Mouse (Mus musculus): Measurements from ENCODE around the gene Mrvi1.

The Mrvi1 gene

DNA sequence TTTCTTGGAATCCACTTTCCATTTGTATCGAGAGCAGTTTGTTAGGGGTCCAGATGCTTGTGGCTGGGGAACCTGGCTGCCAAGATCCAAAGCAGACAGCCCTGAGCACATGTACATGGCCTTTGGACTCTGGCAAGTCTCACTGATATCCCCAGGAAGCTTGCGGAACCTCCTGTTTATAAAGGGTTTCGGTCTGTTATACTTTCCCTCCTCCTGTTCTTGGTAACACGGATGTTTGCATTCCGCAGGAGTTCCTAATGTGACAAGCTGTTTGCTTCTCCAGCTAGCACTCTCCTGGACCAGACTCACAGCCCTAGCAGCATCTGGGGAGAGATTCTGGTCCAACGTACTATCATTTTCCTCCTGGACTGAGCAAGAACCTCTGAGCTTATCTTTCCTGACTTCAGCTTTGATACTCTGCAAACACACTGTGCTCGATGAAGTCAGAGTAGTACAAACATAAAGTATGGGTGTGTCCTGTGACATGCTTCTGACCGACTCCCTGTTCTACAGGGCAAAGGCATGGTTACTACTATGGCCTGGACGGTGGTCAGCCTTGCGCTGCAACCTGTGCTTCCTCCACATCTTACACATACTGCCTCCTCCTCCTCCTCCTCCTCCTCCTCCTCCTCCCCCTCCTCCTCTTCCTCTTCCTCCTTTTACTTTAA, 88.2 kb downstream of the Mrvi1 start:
- in situ Hi-C loops (cut with MboI, MseI): no loop called here

DNA sequence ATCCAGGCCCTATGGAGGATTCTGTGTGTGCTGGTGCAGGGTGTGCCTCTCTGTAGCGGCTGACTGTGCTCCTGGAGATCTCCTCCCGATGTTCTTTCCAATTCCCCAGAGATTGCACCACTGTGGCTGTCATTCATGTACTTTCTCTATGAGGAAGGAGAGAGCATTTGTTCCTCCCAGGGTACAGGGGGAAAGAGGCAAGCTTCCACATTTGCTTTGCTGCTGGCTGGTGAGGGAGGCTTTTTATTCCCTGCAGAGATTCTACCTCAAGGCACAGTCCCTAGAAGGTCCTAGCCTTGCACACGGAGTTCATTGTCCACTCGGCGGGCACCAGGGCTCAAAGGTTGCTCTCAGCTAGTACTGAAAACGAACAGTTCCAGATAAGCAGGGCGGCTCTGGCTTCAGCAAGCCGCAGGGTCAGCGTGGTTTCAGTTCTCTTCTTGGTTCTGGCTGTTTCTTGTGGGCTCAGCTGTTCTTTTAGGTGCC, 90.7 kb downstream of the Mrvi1 start:
- in situ Hi-C loops (cut with MboI, MseI): no loop called here

DNA sequence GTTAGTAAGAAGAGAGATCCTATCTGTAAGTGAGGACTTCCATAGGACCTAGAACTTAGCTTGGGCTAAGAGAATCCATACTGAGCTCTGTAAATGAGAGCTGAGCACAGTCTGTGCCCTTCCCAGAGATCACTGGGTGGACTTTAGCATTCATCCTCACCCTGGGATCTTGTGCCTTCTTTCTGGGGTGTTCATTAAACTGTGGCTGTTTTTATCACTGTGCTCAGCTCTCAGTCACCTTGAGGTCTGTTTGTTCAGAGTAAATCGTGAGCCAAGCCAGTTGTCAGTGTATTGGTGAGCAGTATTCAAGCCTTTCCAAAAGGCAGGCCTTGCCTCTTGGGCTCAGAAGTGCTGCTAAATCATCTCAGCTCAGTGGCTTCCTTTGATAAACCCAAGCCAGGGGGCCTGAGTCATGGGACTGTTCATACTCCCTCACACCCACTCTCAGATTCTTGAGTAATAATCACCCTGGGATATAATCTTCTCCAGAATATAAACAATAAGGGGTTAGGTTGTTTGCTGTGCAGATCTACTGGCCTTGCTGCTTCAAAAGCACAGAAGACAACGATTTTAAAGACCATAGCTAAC, 100.4 kb downstream of the Mrvi1 start:
- in situ Hi-C loops (cut with MboI, MseI): no loop called here

DNA sequence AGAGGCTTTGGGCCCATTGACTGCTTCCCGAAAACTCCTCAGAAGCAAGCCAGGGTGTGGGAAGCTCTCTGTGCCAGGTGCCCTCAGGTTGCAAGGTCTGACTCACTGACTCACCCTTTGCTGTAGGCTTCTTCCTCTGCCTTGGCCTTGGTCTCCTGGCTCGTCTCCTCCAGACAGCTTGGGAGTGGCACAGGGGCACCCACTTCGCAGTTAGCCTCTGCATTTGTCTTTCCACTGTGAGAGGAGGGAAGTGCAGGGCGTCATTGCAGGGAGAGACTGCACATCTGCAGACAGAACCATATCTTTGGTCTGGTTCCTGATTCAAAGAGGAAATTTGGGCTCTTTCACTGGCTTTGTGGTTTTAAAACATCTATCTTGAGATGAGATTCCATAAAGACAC, 104.2 kb downstream of the Mrvi1 start:
- in situ Hi-C loops (cut with MboI, MseI): no loop called here

DNA sequence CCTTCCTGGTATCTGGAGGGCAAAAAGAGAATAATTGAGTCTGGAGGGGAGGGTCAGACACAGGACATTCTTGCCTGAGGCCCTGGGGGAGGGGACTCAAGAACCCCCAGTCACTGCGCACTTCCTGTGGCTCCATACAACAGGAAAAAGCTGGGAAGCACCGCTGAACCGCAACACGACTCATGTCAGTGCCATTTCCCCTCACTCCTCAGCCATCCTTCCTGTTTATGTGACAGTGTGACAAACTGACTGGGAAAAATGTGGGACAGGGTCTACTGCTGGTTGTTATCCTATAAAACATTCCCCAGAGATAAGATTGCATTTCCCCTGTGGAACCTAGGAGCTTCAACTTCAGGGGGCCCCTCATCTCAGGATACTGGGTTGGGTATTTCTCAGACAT, 105.3 kb downstream of the Mrvi1 start:
- in situ Hi-C loops (cut with MboI, MseI): no loop called here

DNA sequence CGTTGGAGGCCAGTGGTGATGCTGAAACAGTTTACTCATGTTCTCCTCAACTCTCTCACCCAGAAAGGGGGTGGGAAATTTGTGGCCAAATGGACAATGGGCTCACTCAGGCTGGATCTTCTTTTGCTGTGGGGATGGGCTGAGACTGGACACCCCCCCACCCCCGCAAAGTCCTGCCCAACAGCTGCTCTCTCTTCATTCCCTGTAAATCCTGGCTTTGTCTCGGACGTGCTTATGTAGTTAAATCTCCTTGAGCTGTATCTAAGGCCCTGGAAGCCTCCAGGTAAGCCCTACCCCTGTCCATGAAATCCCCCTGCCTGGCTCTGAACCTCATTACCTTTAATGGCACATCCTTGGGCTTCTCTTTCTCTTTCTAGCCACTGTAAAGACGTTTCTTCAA, 113.5 kb downstream of the Mrvi1 start:
- in situ Hi-C loops (cut with MboI, MseI): no loop called here

DNA sequence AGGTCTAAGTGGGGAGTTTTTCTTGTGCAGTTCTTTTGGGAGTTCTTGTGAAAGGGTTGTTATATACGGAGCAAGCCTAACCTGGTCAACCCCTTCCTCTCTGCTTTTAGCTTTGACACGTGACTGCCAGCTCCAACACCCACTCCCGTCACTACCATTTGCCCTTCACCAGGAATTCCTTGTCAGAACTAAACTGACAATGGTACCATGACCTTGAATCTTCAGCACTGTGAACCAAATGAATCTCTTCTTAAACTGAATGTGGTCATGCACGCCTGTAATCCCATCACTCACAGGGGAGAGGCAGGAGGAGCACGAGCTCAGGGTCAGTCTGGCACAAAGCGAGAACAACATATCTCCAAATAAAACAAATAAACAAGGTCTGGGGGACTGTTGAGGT, 115.1 kb downstream of the Mrvi1 start:
- in situ Hi-C loops (cut with MboI, MseI): no loop called here

DNA sequence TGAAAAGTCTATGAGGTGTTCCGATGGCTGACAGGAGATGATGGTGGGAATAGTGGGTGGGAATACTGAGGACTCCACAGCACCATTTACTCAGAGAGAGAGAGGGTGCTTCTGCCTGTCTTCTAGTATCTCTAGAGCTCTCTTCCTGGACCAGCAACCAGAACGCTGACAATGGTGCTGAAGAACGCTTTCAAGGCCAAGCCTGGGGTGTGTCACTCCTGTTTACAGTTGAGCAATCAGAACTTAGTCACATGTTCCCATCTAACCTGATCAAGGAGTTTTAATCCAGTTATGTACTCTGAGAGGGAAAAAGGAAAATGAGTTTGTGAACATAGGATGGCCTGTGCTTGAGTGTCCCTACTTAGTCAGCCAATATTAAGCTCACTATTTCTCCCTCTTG, 116.2 kb downstream of the Mrvi1 start:
- in situ Hi-C loops (cut with MboI, MseI): no loop called here

DNA sequence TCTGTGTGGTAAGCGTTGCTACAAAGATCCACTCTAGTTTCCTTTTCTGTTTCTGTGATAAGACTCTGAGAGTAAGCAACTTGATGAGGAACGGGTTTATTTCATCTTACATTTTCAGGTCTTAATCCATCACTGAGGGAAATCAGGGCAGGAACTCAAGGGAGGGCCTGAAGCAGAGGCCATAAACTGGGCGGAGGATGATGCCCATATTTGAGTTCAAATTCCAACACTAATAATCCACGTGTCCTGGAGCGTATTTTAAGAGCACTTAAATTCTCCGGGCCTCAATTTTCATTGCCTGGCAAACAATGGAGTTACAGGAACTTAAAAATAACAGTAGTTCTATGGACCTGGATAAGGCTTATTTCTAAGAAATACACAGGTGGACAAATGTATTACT, 116.7 kb downstream of the Mrvi1 start:
- in situ Hi-C loops (cut with MboI, MseI): no loop called here

DNA sequence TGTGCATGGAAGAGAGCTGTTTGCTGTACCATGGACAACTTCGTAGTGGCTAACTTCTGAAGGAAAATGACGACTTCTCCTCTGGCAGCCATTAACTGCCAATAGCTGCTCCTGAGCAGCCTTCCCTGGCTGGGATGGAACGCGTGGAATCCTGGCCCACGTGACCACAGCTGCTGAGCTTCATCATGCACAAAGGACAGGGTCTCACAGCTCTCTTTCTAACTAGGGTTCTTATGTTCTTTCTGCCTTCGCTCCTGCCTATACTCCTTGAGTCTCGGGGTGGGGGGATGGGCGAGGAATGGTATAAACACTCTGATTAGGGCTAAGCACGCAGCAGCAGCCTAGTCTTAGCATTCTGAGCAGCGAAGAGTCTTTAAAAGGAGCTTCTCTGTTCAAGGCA, 117.2 kb downstream of the Mrvi1 start:
- in situ Hi-C loops (cut with MboI, MseI): no loop called here

DNA sequence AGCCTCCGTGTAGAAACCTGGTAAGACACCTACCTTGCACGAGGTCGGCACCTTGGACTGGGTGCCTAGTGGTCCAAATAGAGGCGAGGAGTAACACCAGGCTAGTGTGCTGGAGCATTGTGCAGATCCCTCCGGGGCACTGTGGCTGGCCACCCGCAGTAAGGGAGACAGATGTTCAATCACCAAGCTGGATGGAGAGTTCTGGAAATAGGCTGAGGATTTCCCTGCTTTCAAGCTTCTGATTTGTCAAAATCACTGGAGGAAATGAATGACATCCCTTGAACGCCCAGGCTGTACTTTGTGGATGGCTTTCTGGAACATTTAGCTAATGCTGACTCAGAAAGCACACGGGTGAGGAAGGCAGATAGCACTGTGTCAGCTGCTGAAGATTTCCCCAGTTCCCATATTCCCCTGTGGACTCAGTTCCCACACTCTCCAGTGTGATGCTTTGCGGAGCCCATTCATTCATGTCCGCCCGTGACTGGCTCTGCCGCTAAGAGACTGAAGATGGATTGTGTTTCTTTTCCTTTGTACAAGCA, 119.4 kb downstream of the Mrvi1 start, which contains the start of gene Lyve1:
Gene Lyve1, minus strand, starts transcription at position 489 of the 539 bp plus-strand sequence.
- in situ Hi-C loops (cut with MboI, MseI): no loop called here

DNA sequence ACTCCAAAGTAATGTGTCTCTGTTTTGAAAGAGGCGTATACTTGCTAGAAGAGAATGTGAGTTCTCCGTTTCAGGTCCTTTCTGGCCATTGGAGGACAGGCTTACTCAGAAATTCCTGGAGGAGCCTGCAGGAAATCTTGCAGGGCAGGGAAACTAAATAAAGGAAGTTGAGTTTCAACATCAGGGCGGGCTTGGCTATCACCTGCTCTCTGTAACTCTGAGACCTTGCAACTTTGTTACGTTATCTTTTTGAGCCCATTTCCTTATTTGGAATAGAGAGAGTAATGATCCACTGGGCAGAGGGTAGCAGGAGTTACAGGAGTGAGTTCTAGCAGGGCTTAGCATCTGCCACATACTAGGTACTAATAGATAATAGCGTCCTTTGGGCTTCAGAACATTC, 122.1 kb downstream of the Mrvi1 start:
- in situ Hi-C loops (cut with MboI, MseI): no loop called here

DNA sequence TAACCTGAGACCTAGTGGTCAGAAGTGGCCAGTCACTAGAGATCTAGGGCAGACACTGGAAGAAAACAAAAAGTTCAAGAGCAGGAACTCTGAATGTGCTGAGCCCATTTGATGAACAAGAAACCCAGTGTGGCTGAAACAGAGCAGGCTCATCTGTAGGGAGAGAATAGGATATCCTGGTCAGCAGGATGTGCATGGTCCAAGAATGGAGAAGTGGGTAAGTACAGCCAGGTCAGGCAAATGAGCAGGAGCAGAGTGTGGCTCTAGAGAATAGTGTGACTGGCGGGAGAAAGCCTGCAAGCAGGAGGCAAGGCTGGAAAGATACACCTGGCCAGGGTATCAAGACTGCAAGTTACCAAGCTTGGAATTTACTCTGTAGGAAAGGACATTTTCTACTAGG, 126.7 kb downstream of the Mrvi1 start:
- in situ Hi-C loops (cut with MboI, MseI): no loop called here

DNA sequence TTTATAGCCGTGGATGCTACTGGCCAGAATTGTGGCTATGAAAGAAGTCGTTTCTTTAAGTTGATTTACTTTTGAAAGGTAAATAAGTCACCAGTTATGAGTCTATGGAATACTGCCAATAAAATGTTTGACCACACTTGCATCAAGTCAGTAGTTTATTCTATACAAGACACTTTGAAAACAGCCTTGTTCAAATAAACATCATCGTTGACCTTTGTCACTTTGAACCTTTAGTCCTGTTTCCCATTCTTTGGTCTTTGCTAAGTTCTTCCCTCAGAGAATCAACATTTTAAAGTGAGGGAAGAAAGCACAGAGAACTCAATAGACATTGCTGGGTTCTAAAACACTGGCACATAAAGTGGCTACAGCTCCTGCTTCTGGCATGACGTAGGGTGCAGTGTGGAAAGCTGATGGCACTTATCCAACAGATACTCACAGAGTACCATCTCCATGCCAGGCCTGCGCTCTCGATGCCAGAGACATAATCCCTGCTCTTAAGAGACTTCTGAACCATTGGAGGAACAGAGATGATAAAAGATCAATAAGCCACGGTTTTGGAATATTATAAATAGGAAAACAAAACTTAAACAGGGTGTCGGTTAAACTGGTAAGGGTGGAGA, 127.2 kb downstream of the Mrvi1 start:
- in situ Hi-C loops (cut with MboI, MseI): no loop called here

DNA sequence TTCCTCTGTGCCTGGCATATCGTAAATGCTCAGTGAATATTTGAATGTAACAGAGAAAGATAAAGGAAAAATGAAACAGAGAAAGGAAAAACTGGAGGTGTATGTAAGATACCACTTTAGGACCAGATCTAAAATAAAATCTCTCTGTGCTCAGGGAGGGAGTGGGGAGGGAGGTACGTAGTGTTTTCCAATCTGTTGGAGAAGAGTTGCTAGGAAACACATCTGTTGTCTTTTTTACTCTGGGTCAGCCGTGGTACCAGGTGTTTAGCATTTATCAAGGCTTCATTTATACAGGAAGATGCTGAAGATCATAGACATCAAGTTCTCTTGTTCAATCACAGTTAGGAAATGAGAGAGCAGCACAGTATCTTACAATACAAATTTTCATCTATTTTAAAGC, 127.7 kb downstream of the Mrvi1 start:
- in situ Hi-C loops (cut with MboI, MseI): no loop called here

DNA sequence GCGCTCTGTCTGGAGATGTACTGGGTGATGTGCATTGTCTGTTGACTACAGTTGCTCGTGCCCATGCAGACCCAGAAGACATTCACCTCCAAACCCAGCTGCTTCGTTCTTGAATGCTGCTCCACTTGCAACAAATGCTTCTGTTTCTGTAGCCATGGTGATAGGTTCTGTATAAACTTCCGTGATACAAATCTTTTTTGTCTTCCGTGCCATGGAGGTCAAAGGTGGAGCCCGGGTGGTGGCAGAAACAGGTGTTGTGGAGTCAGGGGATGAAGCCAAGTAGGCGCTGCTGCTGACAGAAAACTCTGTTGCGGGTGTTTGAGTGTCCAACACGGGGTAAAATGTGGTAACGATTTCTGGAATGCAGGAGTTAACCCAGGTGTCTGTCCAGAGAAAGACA, 128.7 kb downstream of the Mrvi1 start:
- in situ Hi-C loops (cut with MboI, MseI): no loop called here

DNA sequence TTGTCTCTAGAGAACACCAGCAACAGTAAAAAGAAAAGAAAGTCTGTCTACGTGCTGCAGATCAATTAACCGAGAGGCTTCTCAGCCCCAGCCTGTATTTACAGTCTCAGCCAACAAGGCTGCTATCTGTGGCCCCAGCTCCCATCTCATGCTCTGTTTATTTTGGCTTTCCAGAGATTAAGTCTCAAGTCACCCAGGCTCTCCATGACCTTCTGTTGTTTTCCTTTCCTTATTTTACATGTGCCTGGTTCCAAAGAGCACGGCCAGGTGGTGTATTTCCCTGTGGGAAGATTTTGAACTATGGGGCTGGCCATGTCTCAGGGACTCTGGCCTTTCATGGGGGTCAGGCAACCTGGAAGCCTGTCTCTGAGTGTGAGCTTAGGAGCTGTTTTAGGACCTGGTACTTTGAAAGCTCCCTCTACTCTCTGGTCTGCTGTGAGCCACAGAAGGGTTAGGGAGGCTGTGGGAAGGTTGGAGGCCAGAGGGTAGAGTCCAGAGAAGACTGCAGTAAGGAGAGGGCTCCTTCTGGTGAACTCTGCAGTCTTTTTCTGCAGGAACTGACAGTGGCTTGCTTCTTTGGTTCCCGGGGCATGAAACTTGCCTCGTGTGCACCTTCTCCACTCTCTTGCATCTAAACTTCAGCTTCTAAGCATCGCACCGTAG, 130.6 kb downstream of the Mrvi1 start:
- in situ Hi-C loops (cut with MboI, MseI): no loop called here

DNA sequence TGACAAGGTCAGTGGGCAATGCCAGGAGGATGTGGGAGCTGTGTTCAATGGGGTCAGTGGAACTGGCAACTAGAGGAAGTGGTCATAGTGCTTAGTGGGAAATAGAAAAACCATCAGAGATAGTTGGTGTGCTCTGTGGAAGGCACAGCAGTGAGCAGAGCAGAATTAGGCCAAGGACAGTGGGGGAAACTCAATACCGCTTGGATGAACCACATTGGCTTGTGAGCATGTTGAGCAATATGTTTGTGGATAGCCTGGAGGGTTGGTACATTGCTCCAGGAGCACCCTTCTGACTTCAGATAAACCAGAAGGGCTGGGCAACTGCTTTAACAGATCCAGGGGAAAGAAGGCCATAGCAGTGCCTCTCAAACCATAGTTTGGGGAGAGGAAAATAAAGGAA, 133.9 kb downstream of the Mrvi1 start:
- in situ Hi-C loops (cut with MboI, MseI): no loop called here

DNA sequence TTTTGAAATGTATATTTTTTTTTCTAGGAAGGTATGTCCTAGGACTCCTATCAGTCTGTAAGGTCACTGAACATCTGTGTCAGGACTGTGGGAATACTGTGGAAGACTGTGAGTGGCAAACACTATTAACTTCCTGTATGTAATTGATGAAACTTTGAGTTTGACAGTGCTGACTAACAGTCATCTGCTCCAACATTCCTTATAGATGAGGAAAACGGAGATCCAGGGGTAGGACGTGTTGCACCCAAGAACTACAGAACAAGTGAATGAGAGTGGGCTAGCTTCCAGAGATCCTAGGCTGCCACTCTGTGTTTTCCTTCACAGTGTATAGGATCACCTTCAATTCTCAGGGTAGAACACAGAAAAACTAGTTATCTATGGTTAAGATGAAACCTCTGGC, 134.9 kb downstream of the Mrvi1 start:
- in situ Hi-C loops (cut with MboI, MseI): no loop called here

DNA sequence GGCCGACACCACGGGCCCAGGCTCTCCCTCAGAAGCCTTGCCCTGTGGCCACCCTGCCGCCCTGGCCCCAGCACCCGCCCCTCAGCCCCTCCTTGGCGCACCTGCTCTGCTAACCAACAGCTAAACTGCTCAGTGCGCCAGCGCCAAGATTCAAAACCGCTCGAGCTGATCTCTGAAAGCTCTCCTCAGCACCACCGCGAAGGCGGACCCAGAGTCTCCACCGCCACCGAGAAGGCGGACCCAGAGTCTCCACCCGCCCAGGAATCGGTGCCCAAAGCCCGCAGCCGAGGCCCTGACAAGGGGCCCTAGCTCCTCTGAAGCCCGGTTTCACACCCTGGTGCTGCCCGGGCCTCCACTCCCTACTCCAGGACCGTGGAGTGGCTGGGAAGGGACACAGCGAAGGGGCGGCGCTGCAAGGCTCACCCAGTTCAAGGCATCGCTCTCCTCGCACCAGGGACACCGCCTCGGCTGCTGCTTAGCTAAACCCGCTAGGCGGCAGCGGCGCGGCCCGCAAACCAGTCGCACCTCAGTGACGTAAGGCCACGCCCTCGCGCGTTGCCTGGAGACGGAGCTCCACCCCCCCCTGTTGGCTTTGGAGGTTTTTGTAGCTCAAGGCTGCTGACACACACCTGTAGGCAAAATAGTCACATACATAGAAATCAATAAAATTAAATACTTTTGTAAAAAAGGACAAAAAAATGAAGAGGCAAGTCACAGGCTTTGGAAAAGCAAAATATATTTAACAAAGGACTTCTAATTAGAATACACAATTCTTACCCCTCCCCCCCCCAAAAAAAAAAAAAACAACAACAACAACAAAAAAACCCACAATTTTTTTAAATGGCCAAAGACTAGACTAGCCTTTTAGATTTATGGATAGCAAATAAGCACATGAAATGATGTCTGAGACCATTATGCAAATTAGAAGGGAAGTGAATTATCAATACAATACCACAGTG, 138.1 kb downstream of the Mrvi1 start, which contains the start of gene Rnf141:
Gene Rnf141, minus strand, starts transcription at position 542 of the 959 bp plus-strand sequence.
- in situ Hi-C loops (cut with MboI, MseI): no loop called here

DNA sequence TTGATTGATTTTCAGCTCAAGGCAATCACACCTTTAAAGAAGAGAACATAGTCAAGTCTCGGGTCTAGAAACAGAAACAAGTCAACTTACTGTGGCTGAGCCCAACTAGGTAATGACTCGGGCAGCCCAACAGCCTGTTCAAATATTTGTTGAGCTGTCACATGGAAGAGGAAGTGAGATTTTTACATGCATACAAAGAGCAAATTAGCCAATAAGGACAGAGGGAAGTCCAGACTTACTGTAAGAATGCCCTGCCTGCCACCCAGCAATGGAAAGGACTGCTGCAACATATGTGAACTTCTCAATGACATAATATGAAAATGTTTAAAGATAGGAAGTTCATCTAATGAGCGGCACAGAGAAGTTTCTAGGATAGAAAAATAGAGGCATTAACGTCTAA, 141.9 kb downstream of the Mrvi1 start:
- in situ Hi-C loops (cut with MboI, MseI): no loop called here
